Mouse (Mus musculus): ENCODE measurements around the gene Hyal1.

DNA sequence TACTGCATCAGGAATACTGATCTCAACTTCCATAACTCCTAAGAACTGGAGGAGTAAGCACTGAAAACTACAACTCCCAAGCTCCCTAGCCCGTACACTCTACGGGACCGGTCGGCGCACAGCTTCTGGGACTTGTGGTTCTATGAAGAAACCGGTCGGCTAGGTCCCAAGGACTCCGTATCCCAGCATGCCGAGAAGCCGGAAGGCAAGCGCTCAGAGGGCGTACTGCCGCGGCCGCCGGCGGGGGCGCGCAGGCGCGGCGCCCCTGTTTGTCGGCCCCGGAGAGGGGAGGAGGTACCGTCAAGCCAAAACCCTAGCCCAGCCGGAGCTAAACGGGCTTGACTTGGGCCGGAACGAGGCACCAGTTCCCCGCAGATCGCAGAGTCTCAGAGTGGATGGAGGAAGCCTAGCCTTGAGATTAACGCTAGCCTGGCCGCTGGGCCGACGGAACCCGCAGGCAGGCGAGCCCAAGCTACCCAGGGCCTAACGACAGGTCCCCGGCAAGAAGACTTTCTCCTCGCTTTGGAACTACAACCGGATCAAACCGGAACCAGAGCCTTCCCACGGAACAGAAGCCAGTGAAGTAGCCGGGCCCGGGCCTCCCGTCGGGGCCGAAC, 42.8 kb upstream of the Hyal1 start, which contains the start of gene Tmem115:
- TF ChIP-seq ZC3H11A (IDR thresholded peaks at IDR 0.05; ENCODE audit: low read depth, low read length) = no peak
- peak; percentile 69 for TF ChIP-seq SIN3A (IDR thresholded peaks at IDR 0.05; ENCODE audit: low read length)
- TF ChIP-seq CTCF (conservative IDR thresholded peaks at IDR 0.05 in 1 of 2, IDR thresholded peaks at IDR 0.05 in 1 of 2; ENCODE audit: low read depth in 2 of 2, low read length in 2 of 2) = no peak
